Mouse (Mus musculus): ENCODE measurements around the gene Fbxo22. TPM values are rescaled to one million over a fixed set of nuclear protein-coding genes. Genes with fewer than 3 reads are reported as not detected.
"Not testable (repeated sequence)": the region's sequence is repeated elsewhere in the genome, so short reads cannot be mapped to it uniquely, and the experiment has no call there.

The Fbxo22 gene
- polyA plus RNA-seq, 1 experiment: 9.5 TPM

DNA sequence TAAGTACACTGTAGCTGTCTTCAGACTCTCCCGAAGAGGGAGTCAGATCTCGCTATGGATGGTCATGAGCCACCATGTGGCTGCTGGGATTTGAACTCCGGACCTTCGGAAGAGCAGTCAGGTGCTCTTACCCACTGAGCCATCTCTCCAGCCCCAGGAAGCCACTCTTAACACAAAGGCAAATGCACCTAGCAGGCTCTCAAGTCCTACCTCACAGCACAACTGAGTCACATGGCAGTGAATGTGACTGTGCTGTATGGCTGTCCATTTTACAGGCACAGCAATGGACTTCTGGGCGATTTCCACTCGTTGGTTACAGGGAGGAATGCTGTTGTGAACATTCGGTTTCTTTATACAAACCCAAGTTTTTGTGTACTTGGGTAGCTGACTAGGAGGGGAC is 23.9 kb downstream of the Fbxo22 start:
- Histone ChIP-seq H3K27ac (ENCODE audit: insufficient read depth, low read length) (no peak overlapping the region), H3K4me1 (ENCODE audit: control insufficient read depth, insufficient read depth, insufficient read length) (no peaks in the 10 kb centered on the region), H3K4me3 (ENCODE audit: extremely low read depth, insufficient read depth, insufficient read length) (no peak overlapping the region), H3K27me3 (ENCODE audit: control insufficient read depth, insufficient read depth, low read length) (no peaks in the 10 kb centered on the region), H3K36me3 (ENCODE audit: control insufficient read depth, insufficient read depth, low read length) (no peaks in the 10 kb centered on the region)
- no peak for DNase-seq (ENCODE audit: low read depth in 1 of 2, low spot score in 2 of 2)
- 84% methylated on average over 7 of the region's 7 CpGs for WGBS
- TF ChIP-seq POLR2A (IDR thresholded peaks at IDR 0.05; ENCODE audit: low read depth, low read length) (no peak), CTCF (IDR thresholded peaks at IDR 0.05; ENCODE audit: extremely low read depth, insufficient read depth, insufficient read length, insufficient replicate concordance) (no peak)

DNA sequence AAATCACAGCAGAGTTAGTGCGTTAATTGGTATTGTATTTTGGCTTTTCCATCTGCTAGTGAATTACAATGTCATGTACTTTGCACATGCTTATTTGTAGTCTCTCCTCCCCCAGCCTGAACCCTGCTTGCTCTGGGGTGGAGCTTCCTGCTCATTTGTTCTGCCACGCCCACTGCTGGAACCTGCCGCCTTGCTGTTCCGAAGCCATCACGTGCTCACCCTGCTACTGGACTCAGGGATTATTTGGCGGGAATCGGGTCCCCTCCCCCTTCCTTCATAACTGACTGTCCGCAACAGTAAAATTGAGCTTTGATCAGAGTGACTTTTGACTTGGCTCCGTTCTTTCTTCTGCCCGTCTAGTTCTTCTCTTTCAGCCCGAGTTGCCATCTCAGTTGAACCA is 24.4 kb downstream of the Fbxo22 start:
- H3K27ac ChIP-seq (ENCODE audit: insufficient read depth, low read length); H3K4me1 ChIP-seq (ENCODE audit: control insufficient read depth, insufficient read depth, insufficient read length): not testable (repeated sequence)
- WGBS: 88% methylated on average over 11 of the region's 11 CpGs

GRCm38 (mm10) chr9:55236235-55237165 is 27.8 kb downstream of the Fbxo22 start:
- no peak for TF ChIP-seq POLR2A (IDR thresholded peaks at IDR 0.05; ENCODE audit: low read depth, low read length)
- no peak for TF ChIP-seq CTCF (IDR thresholded peaks at IDR 0.05; ENCODE audit: extremely low read depth, insufficient read depth, insufficient read length, insufficient replicate concordance)
- Histone ChIP-seq H3K4me3 (ENCODE audit: extremely low read depth, insufficient read depth, insufficient read length) (no peak overlapping the region), H3K27me3 (ENCODE audit: control insufficient read depth, insufficient read depth, low read length) (no peaks in the 10 kb centered on the region), H3K27ac (ENCODE audit: insufficient read depth, low read length) (no peak overlapping the region), H3K4me1 (ENCODE audit: control insufficient read depth, insufficient read depth, insufficient read length) (no peaks in the 10 kb centered on the region), H3K36me3 (ENCODE audit: control insufficient read depth, insufficient read depth, low read length) (no peaks in the 10 kb centered on the region)
- DNase-seq (ENCODE audit: low read depth in 1 of 2, low spot score in 2 of 2): no peak
- WGBS: 68% methylated on average over 13 of the region's 13 CpGs

More for the DNA sequence above, 24.4 kb downstream of the Fbxo22 start:
- DNase-seq (ENCODE audit: low read depth in 1 of 2, low spot score in 2 of 2); H3K36me3 ChIP-seq (ENCODE audit: control insufficient read depth, insufficient read depth, low read length); H3K27me3 ChIP-seq (ENCODE audit: control insufficient read depth, insufficient read depth, low read length); H3K4me3 ChIP-seq (ENCODE audit: extremely low read depth, insufficient read depth, insufficient read length): not testable (repeated sequence)

- Histone ChIP-seq H3K27ac (ENCODE audit: insufficient read depth, low read length) (no peak overlapping the region), H3K36me3 (ENCODE audit: control insufficient read depth, insufficient read depth, low read length) (no peaks in the 10 kb centered on the region), H3K4me3 (ENCODE audit: extremely low read depth, insufficient read depth, insufficient read length) (no peak overlapping the region), H3K4me1 (ENCODE audit: control insufficient read depth, insufficient read depth, insufficient read length) (peaks cover 2% of the 10 kb centered on the region; the same call in 1 of the 2 replicates), H3K27me3 (ENCODE audit: control insufficient read depth, insufficient read depth, low read length) (no peaks in the 10 kb centered on the region)
- TF ChIP-seq CTCF (IDR thresholded peaks at IDR 0.05; ENCODE audit: extremely low read depth, insufficient read depth, insufficient read length, insufficient replicate concordance) (no peak), POLR2A (IDR thresholded peaks at IDR 0.05; ENCODE audit: low read depth, low read length) (no peak)
- WGBS: 86% methylated on average over 5 of the region's 5 CpGs
- DNase-seq (ENCODE audit: low read depth in 1 of 2, low spot score in 2 of 2): no peak
These were observed 32.1 kb downstream of the Fbxo22 start for GRCm38 (mm10) chr9:55240852-55241251.

DNA sequence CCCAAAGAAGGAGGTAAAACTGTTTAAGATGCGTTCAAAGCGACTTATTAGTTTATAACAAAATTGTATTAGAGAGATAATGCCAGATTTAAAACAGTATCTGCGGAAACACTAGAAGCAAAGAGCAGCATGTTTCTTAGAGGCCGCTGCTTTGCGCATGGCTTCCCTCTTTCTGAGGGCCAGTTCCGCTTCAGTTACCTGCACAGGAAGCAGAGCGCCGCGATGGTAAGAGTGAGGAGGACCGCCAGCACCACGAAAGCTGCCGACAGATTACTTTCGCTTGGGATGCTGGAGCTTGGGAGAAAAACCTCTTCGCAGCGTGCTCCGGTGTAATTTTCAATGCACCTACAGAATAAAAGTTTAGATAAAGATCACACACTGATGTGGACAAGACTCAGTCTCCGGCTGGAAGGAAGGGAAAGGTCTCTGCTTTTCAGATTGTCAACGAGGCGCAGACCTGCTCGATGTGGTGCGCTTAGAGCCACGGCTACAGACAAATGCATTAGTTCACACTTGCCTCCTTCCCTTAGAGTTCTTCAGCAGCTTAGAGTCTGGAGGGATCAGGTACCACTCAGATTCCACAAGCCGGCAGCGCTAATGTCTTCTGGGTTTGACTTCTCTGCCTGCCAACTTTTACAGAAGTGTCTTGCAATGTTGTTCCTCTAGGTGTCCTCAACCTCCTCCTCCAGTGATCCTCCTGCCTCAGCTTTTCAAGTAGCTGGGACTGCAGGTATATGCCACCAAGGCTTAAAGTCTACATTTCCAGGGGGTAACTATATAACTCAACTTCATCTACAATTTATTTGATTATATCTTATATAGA is 33.3 kb downstream of the Fbxo22 start:
- H3K27ac ChIP-seq (ENCODE audit: insufficient read depth, low read length): no peak overlapping the region
- no peaks in the 10 kb centered on the region for H3K36me3 ChIP-seq (ENCODE audit: control insufficient read depth, insufficient read depth, low read length)
- no peak for TF ChIP-seq CTCF (IDR thresholded peaks at IDR 0.05; ENCODE audit: extremely low read depth, insufficient read depth, insufficient read length, insufficient replicate concordance)
- no peak for TF ChIP-seq POLR2A (IDR thresholded peaks at IDR 0.05; ENCODE audit: low read depth, low read length)
- WGBS: 31% methylated on average over 24 of the region's 24 CpGs
- H3K4me3 ChIP-seq (ENCODE audit: extremely low read depth, insufficient read depth, insufficient read length): peak overlapping the region; percentile 60
- peak in 1 of 2 experiments; percentile 50 for DNase-seq (ENCODE audit: low read depth in 1 of 2, low spot score in 2 of 2)
- H3K4me1 ChIP-seq (ENCODE audit: control insufficient read depth, insufficient read depth, insufficient read length): peaks cover 2% of the 10 kb centered on the region; the same call in 1 of the 2 replicates
- no peaks in the 10 kb centered on the region for H3K27me3 ChIP-seq (ENCODE audit: control insufficient read depth, insufficient read depth, low read length)

DNA sequence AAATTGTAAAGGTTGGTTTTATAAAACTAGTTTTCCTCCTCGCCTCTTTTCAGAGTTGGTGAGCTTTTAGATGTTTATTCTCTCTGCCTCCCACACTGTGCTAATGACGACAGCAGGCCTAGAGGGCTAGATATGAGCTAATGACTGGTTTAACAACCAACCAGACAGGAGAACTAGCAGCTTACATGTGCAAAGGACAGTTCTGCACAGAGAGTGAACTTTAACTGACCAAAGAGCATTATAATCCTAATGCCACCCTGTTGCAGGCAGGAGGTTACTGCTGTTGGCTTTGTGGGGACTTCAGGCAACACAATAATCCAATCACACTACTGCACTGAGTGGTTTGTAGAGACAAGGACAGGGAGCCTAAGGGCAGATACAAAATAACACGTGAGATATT is 34.6 kb downstream of the Fbxo22 start:
- no peaks in the 10 kb centered on the region for H3K27me3 ChIP-seq (ENCODE audit: control insufficient read depth, insufficient read depth, low read length)
- H3K27ac ChIP-seq (ENCODE audit: insufficient read depth, low read length): no peak overlapping the region
- no peak overlapping the region for H3K4me3 ChIP-seq (ENCODE audit: extremely low read depth, insufficient read depth, insufficient read length)
- WGBS: 82% methylated on average over 3 of the region's 3 CpGs
- no peak for TF ChIP-seq POLR2A (IDR thresholded peaks at IDR 0.05; ENCODE audit: low read depth, low read length)
- no peak for TF ChIP-seq CTCF (IDR thresholded peaks at IDR 0.05; ENCODE audit: extremely low read depth, insufficient read depth, insufficient read length, insufficient replicate concordance)
- H3K4me1 ChIP-seq (ENCODE audit: control insufficient read depth, insufficient read depth, insufficient read length): peaks cover 2% of the 10 kb centered on the region; the same call in 1 of the 2 replicates
- no peak for DNase-seq (ENCODE audit: low read depth in 1 of 2, low spot score in 2 of 2)
- H3K36me3 ChIP-seq (ENCODE audit: control insufficient read depth, insufficient read depth, low read length): no peaks in the 10 kb centered on the region

Data from spleen, adult 2 months (tissue).